In the genomic region with DNA sequence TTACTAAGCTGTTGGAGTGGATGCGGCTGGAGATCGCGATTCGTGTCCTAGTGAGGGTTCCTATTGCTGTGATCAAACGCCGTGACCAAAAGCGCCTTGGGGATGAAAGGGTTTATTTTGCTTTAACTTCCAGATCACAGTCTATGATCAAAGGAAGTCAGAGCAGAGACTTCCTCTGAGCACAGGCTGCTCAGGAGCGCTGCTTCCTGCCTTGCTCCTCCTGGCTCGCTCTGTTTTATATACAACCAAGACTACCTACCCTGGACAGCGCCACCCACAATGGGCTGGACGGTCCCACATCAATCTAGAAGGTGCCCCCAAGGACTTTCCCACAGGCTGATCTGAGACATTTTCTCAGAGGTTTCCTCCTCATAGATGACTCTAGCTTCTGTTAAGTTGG, we compare ENCODE assay signal across 18 mouse cellular contexts.
DNase-seq lines count a peak whose midpoint lies in the region; ATAC-seq and TF ChIP-seq lines count a peak whose summit lies in the region.
"Had no signal": no experiment of that assay in that cellular context is flagged by ENCODE, and none has a peak within 500 bp of the region (broad histone marks: within the 10 kb centered on the region; RNA-seq: fewer than 3 reads in every experiment).

No protein-coding gene starts in this region.

- DNase-seq in hindbrain, embryonic 11.5 days (ENCODE audit: low spot score), result peak; percentile 1
- peak; percentile 8 for DNase-seq in lung, embryonic 14.5 days
- no peak for DNase-seq in lung, postnatal 4 days
- DNase-seq in R1 (ENCODE audit: low read depth, low spot score), result peak; percentile 13
- DNase-seq in embryonic facial prominence, embryonic 11.5 days (ENCODE audit: low spot score), result peak; percentile 26
- DNase-seq: cerebellum, adult 9-10 months; heart, adult 11 months; heart, postnatal 14 days; layer of hippocampus, postnatal 36 days; liver, embryonic 13.5 days; thymus, postnatal 25 days had no signal

- H3K36me3 ChIP-seq in hindbrain, embryonic 11.5 days (ENCODE audit: control insufficient read depth, insufficient read depth, low read length), result no peaks in the 10 kb centered on the region
- no peaks in the 10 kb centered on the region for H3K36me3 ChIP-seq in hindbrain, embryonic 12.5 days
- no peaks in the 10 kb centered on the region for H3K36me3 ChIP-seq in lung, embryonic 14.5 days (ENCODE audit: insufficient read depth)
- no peaks in the 10 kb centered on the region for H3K36me3 ChIP-seq in embryonic facial prominence, embryonic 11.5 days (replicated peaks; ENCODE audit: control insufficient read depth, insufficient read depth, low read depth, low read length)
- no peaks in the 10 kb centered on the region for H3K36me3 ChIP-seq in forebrain, embryonic 12.5 days (replicated peaks)
- H3K36me3 ChIP-seq: heart, embryonic 12.5 days; limb, embryonic 13.5 days; liver, embryonic 13.5 days had no signal

- ATAC-seq in hindbrain, embryonic 11.5 days (ENCODE audit: low FRiP score), result no peak
- ATAC-seq in hindbrain, embryonic 12.5 days (ENCODE audit: low FRiP score), result no peak
- ATAC-seq in lung, embryonic 14.5 days (ENCODE audit: insufficient read depth), result no peak
- ATAC-seq in embryonic facial prominence, embryonic 11.5 days (replicated peaks; ENCODE audit: insufficient number of reproducible peaks, low FRiP score, low TSS enrichment, low read depth), result no peak
- ATAC-seq in forebrain, embryonic 12.5 days (ENCODE audit: low FRiP score), result no peak
- ATAC-seq: CD4-positive, CD25-positive, alpha-beta regulatory T cell, adult 4 months; hindbrain, embryonic 16.5 days; intestine, postnatal 0 days had no signal

- TF ChIP-seq CTCF in lung, embryonic 14.5 days (IDR thresholded peaks at IDR 0.05; ENCODE audit: low read depth), result no peak

- H3K27ac ChIP-seq in hindbrain, embryonic 11.5 days (ENCODE audit: low read depth, low read length), result no peak overlapping the region
- no peak overlapping the region for H3K27ac ChIP-seq in hindbrain, embryonic 12.5 days
- no peak overlapping the region for H3K27ac ChIP-seq in lung, embryonic 14.5 days (ENCODE audit: low read depth)
- no peak overlapping the region for H3K27ac ChIP-seq in embryonic facial prominence, embryonic 11.5 days (replicated peaks; ENCODE audit: low read depth, low read length)
- H3K27ac ChIP-seq in forebrain, embryonic 12.5 days, result no peak overlapping the region
- H3K27ac ChIP-seq: limb, embryonic 13.5 days; liver, embryonic 13.5 days had no signal

- no peak overlapping the region for H3K9ac ChIP-seq in hindbrain, embryonic 11.5 days (ENCODE audit: low read depth, low read length)
- H3K9ac ChIP-seq in hindbrain, embryonic 12.5 days, result no peak overlapping the region
- H3K9ac ChIP-seq in lung, embryonic 14.5 days, result no peak overlapping the region
- no peak overlapping the region for H3K9ac ChIP-seq in embryonic facial prominence, embryonic 11.5 days (replicated peaks; ENCODE audit: low read length)
- H3K9ac ChIP-seq in forebrain, embryonic 12.5 days, result no peak overlapping the region
- H3K9ac ChIP-seq: heart, embryonic 12.5 days; limb, embryonic 13.5 days; liver, embryonic 13.5 days had no signal

- no peaks in the 10 kb centered on the region for H3K9me3 ChIP-seq in hindbrain, embryonic 11.5 days (ENCODE audit: control insufficient read depth, low read length)
- H3K9me3 ChIP-seq in hindbrain, embryonic 12.5 days (replicated peaks), result no peaks in the 10 kb centered on the region
- no peaks in the 10 kb centered on the region for H3K9me3 ChIP-seq in lung, embryonic 14.5 days (ENCODE audit: low read depth, low read length)
- no peaks in the 10 kb centered on the region for H3K9me3 ChIP-seq in embryonic facial prominence, embryonic 11.5 days (replicated peaks; ENCODE audit: control insufficient read depth, low read length)
- H3K9me3 ChIP-seq in forebrain, embryonic 12.5 days, result no peaks in the 10 kb centered on the region
- H3K9me3 ChIP-seq: limb, embryonic 13.5 days had no signal

- H3K4me3 ChIP-seq in hindbrain, embryonic 11.5 days (ENCODE audit: low read depth, low read length), result no peak overlapping the region
- no peak overlapping the region for H3K4me3 ChIP-seq in hindbrain, embryonic 12.5 days
- no peak overlapping the region for H3K4me3 ChIP-seq in lung, embryonic 14.5 days (ENCODE audit: low read depth, low read length)
- no peak overlapping the region for H3K4me3 ChIP-seq in embryonic facial prominence, embryonic 11.5 days (ENCODE audit: low read depth, low read length)
- H3K4me3 ChIP-seq in forebrain, embryonic 12.5 days (replicated peaks), result no peak overlapping the region
- H3K4me3 ChIP-seq: heart, embryonic 12.5 days; limb, embryonic 13.5 days; liver, embryonic 13.5 days had no signal

- H3K4me2 ChIP-seq in hindbrain, embryonic 11.5 days (replicated peaks; ENCODE audit: low read depth, low read length), result no peak overlapping the region
- H3K4me2 ChIP-seq in hindbrain, embryonic 12.5 days (replicated peaks), result no peak overlapping the region
- H3K4me2 ChIP-seq in lung, embryonic 14.5 days, result no peak overlapping the region
- H3K4me2 ChIP-seq in embryonic facial prominence, embryonic 11.5 days (ENCODE audit: low read depth, low read length), result no peak overlapping the region
- no peak overlapping the region for H3K4me2 ChIP-seq in forebrain, embryonic 12.5 days
- H3K4me2 ChIP-seq: heart, embryonic 12.5 days; limb, embryonic 13.5 days; liver, embryonic 13.5 days had no signal

- H3K27me3 ChIP-seq in hindbrain, embryonic 11.5 days (ENCODE audit: control insufficient read depth, insufficient read depth, low read length), result no peaks in the 10 kb centered on the region
- H3K27me3 ChIP-seq in hindbrain, embryonic 12.5 days, result no peaks in the 10 kb centered on the region
- no peaks in the 10 kb centered on the region for H3K27me3 ChIP-seq in lung, embryonic 14.5 days (ENCODE audit: insufficient read depth, low read length)
- no peaks in the 10 kb centered on the region for H3K27me3 ChIP-seq in embryonic facial prominence, embryonic 11.5 days (ENCODE audit: control insufficient read depth, insufficient read depth, low read length)
- H3K27me3 ChIP-seq in forebrain, embryonic 12.5 days, result no peaks in the 10 kb centered on the region
- H3K27me3 ChIP-seq: heart, embryonic 12.5 days; liver, embryonic 13.5 days had no signal

- WGBS in hindbrain, embryonic 11.5 days, result 70% methylated on average over 11 of the region's 11 CpGs
- 61% methylated on average over 11 of the region's 11 CpGs for WGBS in hindbrain, embryonic 12.5 days
- WGBS in lung, embryonic 14.5 days, result 53% methylated on average over 11 of the region's 11 CpGs
- 51% methylated on average over 11 of the region's 11 CpGs for WGBS in embryonic facial prominence, embryonic 11.5 days
- WGBS in forebrain, embryonic 12.5 days, result 76% methylated on average over 11 of the region's 11 CpGs

- no peaks in the 10 kb centered on the region for H3K4me1 ChIP-seq in hindbrain, embryonic 11.5 days (replicated peaks; ENCODE audit: control insufficient read depth, insufficient read depth, low read length)
- H3K4me1 ChIP-seq in hindbrain, embryonic 12.5 days, result no peaks in the 10 kb centered on the region
- H3K4me1 ChIP-seq in lung, embryonic 14.5 days (ENCODE audit: insufficient read depth), result no peaks in the 10 kb centered on the region
- no peaks in the 10 kb centered on the region for H3K4me1 ChIP-seq in embryonic facial prominence, embryonic 11.5 days (ENCODE audit: control insufficient read depth, insufficient read depth, low read length)
- no peaks in the 10 kb centered on the region for H3K4me1 ChIP-seq in forebrain, embryonic 12.5 days
- H3K4me1 ChIP-seq: heart, embryonic 12.5 days; limb, embryonic 13.5 days; liver, embryonic 13.5 days had no signal

Comparison
In these comparisons a context has a peak if more than half of its experiments do, and no peak if none do; other contexts are left out.
1. DNase-seq: peak in hindbrain, embryonic 11.5 days (single experiment), lung, embryonic 14.5 days (single experiment), R1 (single experiment) and embryonic facial prominence, embryonic 11.5 days (single experiment); none in lung, postnatal 4 days (0 of 2).